Mouse (Mus musculus) adrenal gland, adult 2 months (tissue): Measurements from ENCODE around the gene Tars. TPM values are rescaled to one million over a fixed set of nuclear protein-coding genes. Genes with fewer than 3 reads are reported as not detected.

Experiments used
- DNase-seq: peaks from one replicate; pipeline ENCODE4 v3.0.0; 2021
- polyA plus RNA-seq: library from polyadenylated mRNA; depleted of rRNA; stranded (reverse); fragments of >200 nt; gene quantifications from 2 replicates; pipeline ENCODE4 v1.2.3, GENCODE M21; 2012
- total RNA-seq, 2 experiments: library from RNA; stranded (reverse); gene quantifications; 2 replicates each; pipeline ENCODE4 v1.2.3; 2021

Tars gene
- total and polyA plus RNA-seq, 3 experiments = 6.1 to 71.8 (median 44.5) TPM

DNA sequence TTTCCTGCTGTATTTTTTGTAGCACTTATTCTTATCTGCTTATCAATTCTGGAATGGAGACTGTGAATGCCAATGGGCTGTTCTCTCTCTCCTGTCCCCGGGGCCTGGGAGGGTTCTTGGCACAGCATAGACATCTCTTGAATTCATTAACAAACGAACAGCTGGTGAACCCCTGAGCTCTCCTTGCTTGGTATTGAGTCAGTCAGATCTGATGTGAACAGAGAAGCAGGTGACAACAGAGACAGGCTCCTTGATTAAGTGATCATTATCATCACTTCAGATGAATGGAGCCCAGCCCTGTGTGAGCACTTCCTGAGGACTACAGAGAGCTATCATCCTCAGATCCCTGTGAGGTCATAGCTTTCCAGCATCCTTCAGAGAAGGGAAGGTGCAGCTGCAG, 35.4 kb downstream of the Tars start:
- no peak for DNase-seq

GRCm38 (mm10) chr15:11361824-11362223, 37.6 kb downstream of the Tars start:
- DNase-seq = no peak

- DNase-seq = no peak
Observed at GRCm38 (mm10) chr15:11360888-11361287, 38.6 kb downstream of the Tars start.

GRCm38 (mm10) chr15:11357501-11357900, 42.0 kb downstream of the Tars start:
- no peak for DNase-seq

DNA sequence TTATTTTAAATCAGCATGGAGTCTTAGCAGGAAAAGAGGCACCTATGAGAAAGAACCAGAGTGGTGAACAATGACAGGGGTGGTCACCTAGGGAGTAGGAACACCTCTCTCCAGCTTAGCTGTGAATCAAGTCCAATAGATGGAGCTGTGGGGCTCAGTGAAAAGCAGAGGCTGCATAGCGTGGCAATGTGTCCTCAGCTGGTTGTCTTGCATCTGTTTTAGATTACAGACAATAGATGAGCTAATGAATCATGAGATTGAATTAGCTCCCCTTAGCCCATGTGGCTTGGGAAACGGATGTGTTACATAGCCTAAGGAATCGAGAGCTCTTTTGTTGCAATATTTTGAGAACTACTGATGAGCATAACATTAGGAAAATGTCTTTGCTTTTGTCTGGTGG, 43.6 kb downstream of the Tars start:
- DNase-seq = no peak

DNA sequence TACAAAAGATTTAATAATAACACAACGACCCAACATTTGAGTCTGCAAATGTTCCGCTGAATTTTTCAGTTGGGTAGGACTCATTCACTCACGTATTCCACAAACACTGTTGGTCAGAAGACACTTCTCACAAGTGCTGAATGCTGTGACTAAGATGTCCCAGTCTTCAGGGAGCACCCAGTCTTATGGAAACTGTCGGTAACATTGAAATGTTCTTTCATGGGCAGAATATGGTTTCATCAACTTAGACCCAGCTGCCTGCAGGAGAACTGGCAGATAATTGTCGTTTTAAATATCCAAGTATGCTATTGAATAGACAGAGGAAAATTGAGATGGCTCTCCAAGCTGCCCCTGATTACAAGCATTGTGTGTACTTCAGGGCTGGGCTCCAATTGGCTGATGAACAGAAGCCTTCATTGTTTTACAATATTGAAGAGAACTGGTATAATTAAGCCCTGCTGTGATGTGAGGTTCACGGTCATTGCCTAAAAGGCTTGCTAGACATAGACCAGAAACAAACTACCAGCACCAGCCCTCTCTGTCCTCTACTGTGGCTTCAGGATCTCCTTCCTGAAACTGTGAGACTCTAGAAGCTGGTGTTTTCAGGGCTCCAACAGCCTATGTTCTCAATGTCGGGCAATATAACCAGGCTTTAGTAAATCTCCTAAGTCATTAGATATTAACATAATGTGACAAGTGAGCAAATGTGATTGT, 59.8 kb downstream of the Tars start:
- DNase-seq = no peak
